Mouse (Mus musculus) CD4-positive, CD25-positive, alpha-beta regulatory T cell, adult 4 months (primary cell): ENCODE measurements around the gene Lgals4. TPM values are rescaled to one million over a fixed set of nuclear protein-coding genes. Genes with fewer than 3 reads are reported as not detected.
"Not testable (repeated sequence)": the region's sequence is repeated elsewhere in the genome, so short reads cannot be mapped to it uniquely, and the experiment has no call there.

ENCODE experiments used
- ATAC-seq: one replicate; pipeline ENCODE4 v1.8.0; 2017
- polyA plus RNA-seq, 2 experiments: library from polyadenylated mRNA; unstranded; fragments of 100-300 nt; shearing (Covaris generic); gene quantifications; one replicate each; pipeline ENCODE4 v1.2.1; 2017

Gene Lgals4
- polyA plus RNA-seq, 2 experiments from 2014 or later = 28.0 to 57.1 TPM

GRCm38 (mm10) chr7:28867508-28868340, 34.1 kb downstream of the Lgals4 start:
- ATAC-seq = peak; percentile 30

GRCm38 (mm10) chr7:28870901-28871664, 37.4 kb downstream of the Lgals4 start:
- ATAC-seq = no peak

- ATAC-seq = no peak
Observed at GRCm38 (mm10) chr7:28874565-28874964, 40.9 kb downstream of the Lgals4 start.

GRCm38 (mm10) chr7:28876099-28876498, 42.4 kb downstream of the Lgals4 start:
- no peak for ATAC-seq

GRCm38 (mm10) chr7:28877155-28877554, 43.5 kb downstream of the Lgals4 start:
- ATAC-seq = no peak

GRCm38 (mm10) chr7:28877856-28878255, 44.2 kb downstream of the Lgals4 start:
- ATAC-seq = no peak

GRCm38 (mm10) chr7:28879606-28880005, 46.0 kb downstream of the Lgals4 start:
- ATAC-seq = no peak

- ATAC-seq = no peak
Observed at GRCm38 (mm10) chr7:28880554-28880953, 46.9 kb downstream of the Lgals4 start.

- ATAC-seq = no peak
Observed at GRCm38 (mm10) chr7:28881199-28881598, 47.5 kb downstream of the Lgals4 start, which contains the start of gene Capn12. Capn12 (plus strand) TSS chr7:28881422.

- ATAC-seq = no peak
Observed at GRCm38 (mm10) chr7:28883039-28883438, 49.4 kb downstream of the Lgals4 start.

GRCm38 (mm10) chr7:28883704-28884103, 50.0 kb downstream of the Lgals4 start:
- ATAC-seq = not testable (repeated sequence)

GRCm38 (mm10) chr7:28886486-28886885, 52.8 kb downstream of the Lgals4 start:
- ATAC-seq = no peak

GRCm38 (mm10) chr7:28888701-28889161, 55.1 kb downstream of the Lgals4 start:
- ATAC-seq = no peak

Other genes starting within 250 kb of the Lgals4 start
- gene Samd4b, start 235.7 kb upstream of the Lgals4 start, polyA plus RNA-seq = 1 to 10 TPM; 7.4 to 7.5 TPM
- gene Pak4, start 235.7 kb upstream of the Lgals4 start, polyA plus RNA-seq = 1 to 10 TPM; 1.9 to 2.1 TPM
- gene Acp7, start 202.5 kb upstream of the Lgals4 start, polyA plus RNA-seq = not detected
- gene Fbxo27, start 141.0 kb upstream of the Lgals4 start, polyA plus RNA-seq = 1 to 10 TPM; 1.6 to 2.2 TPM
- gene Fbxo17, start 117.0 kb upstream of the Lgals4 start, polyA plus RNA-seq = 10 to 100 TPM in 1 of 2 experiments, 1 to 10 TPM in 1; 9.8 to 15.6 TPM
- 10 to 100 TPM; 66.3 to 68.5 TPM for gene Mrps12, start 92.0 kb upstream of the Lgals4 start, polyA plus RNA-seq
- gene Sars2, start 91.9 kb upstream of the Lgals4 start, polyA plus RNA-seq = 10 to 100 TPM in 1 of 2 experiments, 1 to 10 TPM in 1; 8.5 to 11.7 TPM
- gene Ccer2, start 77.7 kb upstream of the Lgals4 start, polyA plus RNA-seq = not detected
- gene Sirt2, start 67.1 kb upstream of the Lgals4 start, polyA plus RNA-seq = 100 to 1,000 TPM in 1 of 2 experiments, 10 to 100 TPM in 1; 96.8 to 128 TPM
- gene Nfkbib, start 66.3 kb upstream of the Lgals4 start, polyA plus RNA-seq = 10 to 100 TPM; 54.3 to 56.8 TPM
- 100 to 1,000 TPM; 197 to 273 TPM for gene Rinl, start 44.9 kb upstream of the Lgals4 start, polyA plus RNA-seq
- 100 to 1,000 TPM; 181 to 326 TPM for gene Hnrnpl, start 25.3 kb upstream of the Lgals4 start, polyA plus RNA-seq
- gene Ech1, start 8.6 kb upstream of the Lgals4 start, polyA plus RNA-seq = 100 to 1,000 TPM; 198 to 237 TPM
- gene Lgals7, start 30.0 kb downstream of the Lgals4 start, polyA plus RNA-seq = 1 to 10 TPM; 1.1 to 1.6 TPM
- gene Capn12, start 47.6 kb downstream of the Lgals4 start, polyA plus RNA-seq = not detected
- 100 to 1,000 TPM in 1 of 2 experiments, 10 to 100 TPM in 1; 82.6 to 106 TPM for gene Actn4, start 128.5 kb downstream of the Lgals4 start, polyA plus RNA-seq
- gene Eif3k, start 148.0 kb downstream of the Lgals4 start, polyA plus RNA-seq = 100 to 1,000 TPM; 656 to 763 TPM
- 100 to 1,000 TPM in 1 of 2 experiments, 10 to 100 TPM in 1; 93.7 to 171 TPM for gene Map4k1, start 148.2 kb downstream of the Lgals4 start, polyA plus RNA-seq